Mouse (Mus musculus) C2C12 (cell line): ENCODE results near the gene Prss38. TPM values are rescaled to one million over a fixed set of nuclear protein-coding genes. Genes with fewer than 3 reads are reported as not detected.

ENCODE experiments used
- H3K27me3 ChIP-seq: one replicate; pipeline ENCODE4 v1.6.1; 2011; ENCODE audit not compliant: control insufficient read depth, insufficient read depth, insufficient read length
- H3K36me3 ChIP-seq: one replicate; pipeline ENCODE4 v1.6.1; 2011; ENCODE audit not compliant: control insufficient read depth, insufficient read depth
- H3K4me3 ChIP-seq: one replicate; pipeline ENCODE4 v1.5.1; 2011; ENCODE audit warnings: mild to moderate bottlenecking, control low read depth; ENCODE audit not compliant: poor library complexity, insufficient read depth, severe bottlenecking
- H3K79me2 ChIP-seq: one replicate; pipeline ENCODE4 v1.6.1; 2011; ENCODE audit not compliant: control insufficient read depth, insufficient read depth
- H3K79me3 ChIP-seq: one replicate; pipeline ENCODE4 v1.6.1; 2011; ENCODE audit warnings: low read depth, control low read depth
- H3ac ChIP-seq: one replicate; pipeline ENCODE3; 2011; ENCODE audit warnings: low read depth; ENCODE audit not compliant: control insufficient read depth, insufficient read length
- CEBPB ChIP-seq: IDR thresholded peaks from one replicate; pipeline ENCODE4 v1.6.1; 2011; ENCODE audit warnings: low read depth, mild to moderate bottlenecking, control low read depth, moderate library complexity
- CTCF ChIP-seq: IDR thresholded peaks from one replicate; pipeline ENCODE4 v1.5.1; 2011; ENCODE audit not compliant: control insufficient read depth, insufficient read depth, insufficient read length
- FOSL1 ChIP-seq: IDR thresholded peaks from one replicate; pipeline ENCODE4 v1.8.0; 2011; ENCODE audit warnings: mild to moderate bottlenecking, low read length; ENCODE audit not compliant: poor library complexity, insufficient read depth, severe bottlenecking
- MAX ChIP-seq: IDR thresholded peaks from one replicate; pipeline ENCODE4 v1.6.1; 2011; ENCODE audit warnings: mild to moderate bottlenecking, control low read depth
- MYOD1 ChIP-seq: IDR thresholded peaks from one replicate; pipeline ENCODE4 v1.6.1; 2011; ENCODE audit warnings: low read depth; ENCODE audit not compliant: control insufficient read depth, insufficient read length
- MYOG ChIP-seq: IDR thresholded peaks from one replicate; pipeline ENCODE4 v1.6.1; 2011; ENCODE audit not compliant: control insufficient read depth, insufficient read length; ENCODE audit errors: extremely low read depth
- USF1 ChIP-seq: IDR thresholded peaks from one replicate; pipeline ENCODE4 v1.6.1; 2011; ENCODE audit warnings: low read depth, mild to moderate bottlenecking, control low read depth, moderate library complexity
- polyA plus RNA-seq: library from polyadenylated mRNA; unstranded; fragments of >200 nt; fragmentation: generic; extraction: Trizol; gene quantifications from one replicate; pipeline ENCODE4 v1.2.1, GENCODE M21; 2012; ENCODE audit warnings: missing spikeins

Gene Prss38
- polyA plus RNA-seq, 1 experiment = not detected

DNA sequence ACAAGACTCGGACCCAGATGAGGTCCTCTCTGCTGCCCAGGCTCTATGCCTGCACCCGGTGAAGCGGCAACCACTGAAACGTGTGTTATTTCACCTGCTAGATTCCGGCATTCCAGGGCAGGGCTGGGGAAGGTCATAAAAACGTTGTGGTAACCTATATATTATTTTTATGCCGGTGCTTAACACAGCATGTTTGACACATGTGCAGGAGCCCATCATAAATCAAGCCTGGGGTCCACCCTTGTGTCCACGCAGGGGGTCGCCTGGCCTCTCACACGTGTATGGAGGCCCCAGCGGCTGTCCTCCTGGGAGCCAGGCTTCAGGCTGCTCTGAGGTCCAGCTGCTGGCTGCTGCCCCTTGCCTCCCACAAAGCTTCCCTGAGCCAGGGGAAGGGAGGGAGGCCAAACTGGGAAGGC lies 18.6 kb downstream of the Prss38 start:
- TF ChIP-seq FOSL1 = no peak

DNA sequence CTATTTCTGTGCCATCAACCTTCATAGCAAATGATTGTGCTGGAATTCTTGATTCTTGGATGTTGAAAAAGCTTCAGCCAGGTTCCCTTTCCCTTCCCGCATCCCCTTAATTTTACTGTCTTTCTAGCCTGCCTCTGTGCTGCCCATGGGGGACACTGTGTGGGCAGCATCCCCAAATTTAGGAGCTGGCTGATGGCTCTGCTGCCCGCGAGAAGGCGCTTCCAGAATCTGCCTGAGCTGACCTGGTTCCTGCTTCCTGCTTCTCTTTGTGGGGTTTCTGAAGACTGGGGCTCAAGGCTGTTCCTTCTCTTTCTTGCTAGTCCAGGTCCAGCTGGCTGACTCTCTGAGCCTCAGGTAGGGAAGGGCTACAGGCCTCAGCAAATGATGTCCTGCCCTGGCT lies 20.7 kb downstream of the Prss38 start:
- TF ChIP-seq CTCF = no peak
- no peak for TF ChIP-seq MYOG
- no peak for TF ChIP-seq USF1
- no peak for TF ChIP-seq FOSL1
- no peak for TF ChIP-seq MYOD1
- TF ChIP-seq CEBPB = no peak
- no peak for TF ChIP-seq MAX
- Histone ChIP-seq H3K36me3 (no peaks in the 10 kb centered on the region), H3K79me2 (no peaks in the 10 kb centered on the region), H3K27me3 (peaks cover 7% of the 10 kb centered on the region), H3K79me3 (no peaks in the 10 kb centered on the region), H3K4me3 (no peak overlapping the region), H3ac (no peak overlapping the region)

More for the DNA sequence above, 18.6 kb downstream of the Prss38 start:
- Histone ChIP-seq H3K27me3 (peaks cover 7% of the 10 kb centered on the region), H3K79me2 (no peaks in the 10 kb centered on the region), H3K36me3 (no peaks in the 10 kb centered on the region), H3K79me3 (no peaks in the 10 kb centered on the region), H3K4me3 (no peak overlapping the region), H3ac (no peak overlapping the region)

DNA sequence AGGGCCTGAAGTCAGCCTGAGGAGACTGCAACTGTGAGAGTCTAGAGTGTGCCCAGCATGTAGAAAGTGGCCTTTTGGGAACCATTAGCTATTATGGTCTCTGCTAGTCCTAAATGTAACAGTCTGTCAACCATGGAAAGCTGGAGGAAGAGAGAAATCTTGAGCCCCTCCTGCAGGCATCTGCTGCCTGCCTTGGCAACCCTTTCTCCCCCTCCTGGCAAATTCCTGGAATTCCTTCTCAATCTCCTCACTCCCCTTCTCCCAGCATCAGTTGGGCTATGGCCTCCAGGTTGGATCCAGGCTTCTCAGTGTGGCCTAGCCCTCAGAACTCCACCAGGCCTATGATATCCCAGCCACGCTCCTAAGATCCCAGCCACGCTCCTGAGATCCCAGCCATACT lies 25.1 kb downstream of the Prss38 start:
- H3K36me3 ChIP-seq = no peaks in the 10 kb centered on the region
- H3K79me2 ChIP-seq = no peaks in the 10 kb centered on the region
- TF ChIP-seq CEBPB (no peak), MYOD1 (no peak), MYOG (no peak), FOSL1 (no peak), CTCF (no peak), USF1 (no peak), MAX (no peak)
- no peaks in the 10 kb centered on the region for H3K79me3 ChIP-seq
- H3ac ChIP-seq = no peak overlapping the region
- no peaks in the 10 kb centered on the region for H3K27me3 ChIP-seq
- no peak overlapping the region for H3K4me3 ChIP-seq

DNA sequence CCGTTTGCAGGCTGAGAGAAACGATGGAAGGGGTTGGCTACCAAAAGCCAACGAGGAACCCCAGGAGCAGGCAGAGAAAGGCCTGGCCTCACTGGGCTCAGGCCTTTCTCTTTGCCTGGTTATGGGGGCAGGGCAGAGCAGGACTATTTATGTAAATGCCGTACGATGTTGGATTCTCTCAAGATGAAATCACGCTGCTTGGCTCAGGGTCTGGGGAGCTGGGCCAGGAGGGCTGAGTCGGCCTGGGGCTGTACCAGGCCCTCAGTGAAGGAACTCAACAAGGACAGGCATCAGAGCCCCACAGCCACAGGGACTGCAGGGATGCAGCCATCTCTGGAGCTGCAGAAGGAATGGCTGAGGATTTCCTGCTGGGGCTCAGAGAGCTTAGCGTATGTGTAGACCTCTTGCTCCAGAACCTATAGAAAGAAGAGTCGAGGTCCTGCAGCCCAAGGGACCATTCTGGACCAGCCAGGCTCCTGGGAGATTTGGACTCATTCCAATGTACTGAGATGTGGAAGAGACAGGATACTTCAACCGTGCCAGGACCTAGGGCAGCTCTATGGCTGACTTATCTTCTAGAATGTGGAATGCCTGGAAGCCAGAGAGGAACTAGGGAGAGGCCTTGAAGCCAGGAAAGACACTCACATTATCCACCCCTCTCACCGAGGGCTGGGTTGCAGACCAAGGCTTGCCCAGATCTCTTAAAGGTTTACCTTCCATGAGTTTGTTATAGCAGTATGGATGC lies 29.1 kb downstream of the Prss38 start:
- H3K36me3 ChIP-seq = no peaks in the 10 kb centered on the region
- TF ChIP-seq MYOD1 (no peak), MAX (no peak), USF1 (no peak), CTCF (no peak), FOSL1 (no peak), CEBPB (no peak), MYOG (no peak)
- H3K79me3 ChIP-seq = no peaks in the 10 kb centered on the region
- no peaks in the 10 kb centered on the region for H3K79me2 ChIP-seq
- no peak overlapping the region for H3K4me3 ChIP-seq
- H3ac ChIP-seq = no peak overlapping the region
- peaks cover 10% of the 10 kb centered on the region for H3K27me3 ChIP-seq

DNA sequence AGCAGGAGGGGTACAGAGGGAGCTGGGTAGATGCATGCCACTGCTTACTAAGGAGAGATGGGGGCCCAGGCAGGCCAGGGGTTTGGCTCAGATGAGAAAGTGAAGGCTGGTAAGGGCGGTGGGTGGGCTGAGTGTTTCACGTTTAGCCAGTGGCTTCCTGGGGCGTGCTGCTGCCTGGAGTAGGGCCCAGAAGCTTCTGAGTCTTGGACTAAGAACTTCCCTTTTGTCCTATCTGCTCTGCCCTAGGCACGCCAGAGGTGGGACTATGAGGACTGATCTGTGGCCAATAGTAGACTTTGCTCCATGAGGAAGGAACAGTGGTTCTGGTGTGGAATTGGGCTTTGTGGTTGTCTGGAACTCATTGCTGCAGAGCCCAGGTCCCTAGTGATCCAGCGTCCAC lies 32.5 kb downstream of the Prss38 start:
- no peak for TF ChIP-seq CTCF
- Histone ChIP-seq H3ac (no peak overlapping the region), H3K79me2 (no peaks in the 10 kb centered on the region), H3K36me3 (no peaks in the 10 kb centered on the region), H3K79me3 (no peaks in the 10 kb centered on the region), H3K27me3 (peaks cover 10% of the 10 kb centered on the region), H3K4me3 (no peak overlapping the region)

DNA sequence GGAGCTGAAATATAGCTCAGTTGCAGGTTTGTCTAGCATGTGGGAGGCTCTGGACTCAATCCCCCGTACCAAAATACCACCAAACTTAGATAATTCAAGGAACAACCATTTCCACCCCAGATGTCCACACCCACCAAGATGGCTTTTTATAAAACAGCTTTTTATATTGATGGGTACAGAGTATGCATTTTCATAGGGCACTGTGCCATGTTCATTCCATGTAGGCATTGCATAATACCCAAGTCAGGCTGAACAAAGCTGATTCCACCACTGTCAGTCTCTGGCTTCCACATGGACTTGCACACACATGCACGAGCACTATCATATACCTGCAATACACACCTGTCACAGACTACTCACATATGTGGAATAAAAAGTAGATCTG lies 36.7 kb downstream of the Prss38 start:
- Histone ChIP-seq H3K4me3 (no peak overlapping the region), H3K79me2 (no peaks in the 10 kb centered on the region), H3K36me3 (no peaks in the 10 kb centered on the region), H3K27me3 (peaks cover 10% of the 10 kb centered on the region), H3K79me3 (no peaks in the 10 kb centered on the region), H3ac (no peak overlapping the region)
- TF ChIP-seq CEBPB (peak; percentile 10), MAX (no peak)
